Mouse (Mus musculus): ENCODE measurements around the gene Clec2d. TPM values are rescaled to one million over a fixed set of nuclear protein-coding genes. Genes with fewer than 3 reads are reported as not detected.

Clec2d gene
- total and polyA plus RNA-seq, 2 experiments: 141 to 532 TPM

- WGBS: 46% methylated on average over 3 of the region's 3 CpGs
Observed at GRCm38 (mm10) chr6:129228935-129229773, 48.7 kb downstream of the Clec2d start.

GRCm38 (mm10) chr6:129229774-129230578 lies 49.6 kb downstream of the Clec2d start:
- DNase-seq (ENCODE audit: extremely low read depth, low read depth, low spot score): peak; percentile 92
- H3K27ac ChIP-seq (replicated peaks; ENCODE audit: insufficient read depth, low read depth, low read length): peak overlapping the region; percentile 91
- no peaks in the 10 kb centered on the region for H3K27me3 ChIP-seq (ENCODE audit: control insufficient read depth, insufficient read depth, low read length)
- peaks cover 56% of the 10 kb centered on the region for H3K4me1 ChIP-seq (ENCODE audit: control insufficient read depth, insufficient read depth, low read length)
- peaks cover 34% of the 10 kb centered on the region for H3K36me3 ChIP-seq (ENCODE audit: control insufficient read depth, insufficient read depth, low read length)
- WGBS: 2% methylated on average over 3 of the region's 3 CpGs
- peaks cover 8% of the 10 kb centered on the region for H3K79me2 ChIP-seq (ENCODE audit: control insufficient read depth, insufficient read depth, low read length)
- H3K9ac ChIP-seq (ENCODE audit: low read depth, low read length): peak overlapping the region; percentile 70
- H3K4me3 ChIP-seq (ENCODE audit: insufficient read depth, low read depth, low read length): no peak overlapping the region
- TF ChIP-seq CTCF (IDR thresholded peaks at IDR 0.05; ENCODE audit: low read depth, low read length) (no peak), POLR2A (IDR thresholded peaks at IDR 0.05; ENCODE audit: extremely low read depth, insufficient read depth, low read length) (no peak)

More at GRCm38 (mm10) chr6:129228935-129229773, 48.7 kb downstream of the Clec2d start:
- Histone ChIP-seq H3K27me3 (ENCODE audit: control insufficient read depth, insufficient read depth, low read length) (no peaks in the 10 kb centered on the region), H3K27ac (replicated peaks; ENCODE audit: insufficient read depth, low read depth, low read length) (peak overlapping the region; percentile 91), H3K4me3 (ENCODE audit: insufficient read depth, low read depth, low read length) (no peak overlapping the region), H3K36me3 (ENCODE audit: control insufficient read depth, insufficient read depth, low read length) (peaks cover 37% of the 10 kb centered on the region), H3K4me1 (ENCODE audit: control insufficient read depth, insufficient read depth, low read length) (peaks cover 53% of the 10 kb centered on the region), H3K9ac (ENCODE audit: low read depth, low read length) (peak overlapping the region; percentile 70), H3K79me2 (ENCODE audit: control insufficient read depth, insufficient read depth, low read length) (peaks cover 2% of the 10 kb centered on the region)
- no peak for TF ChIP-seq POLR2A (IDR thresholded peaks at IDR 0.05; ENCODE audit: extremely low read depth, insufficient read depth, low read length)
- no peak for TF ChIP-seq CTCF (IDR thresholded peaks at IDR 0.05; ENCODE audit: low read depth, low read length)
- no peak for DNase-seq (ENCODE audit: extremely low read depth, low read depth, low spot score)

GRCm38 (mm10) chr6:129232005-129232841 lies 51.8 kb downstream of the Clec2d start:
- Histone ChIP-seq H3K27ac (replicated peaks; ENCODE audit: insufficient read depth, low read depth, low read length) (peak overlapping the region; percentile 95), H3K27me3 (ENCODE audit: control insufficient read depth, insufficient read depth, low read length) (no peaks in the 10 kb centered on the region), H3K79me2 (ENCODE audit: control insufficient read depth, insufficient read depth, low read length) (peaks cover 24% of the 10 kb centered on the region), H3K4me3 (ENCODE audit: insufficient read depth, low read depth, low read length) (no peak overlapping the region; the same call in 1 of the 2 replicates), H3K9ac (ENCODE audit: low read depth, low read length) (no peak overlapping the region; the same call in 1 of the 2 replicates), H3K36me3 (ENCODE audit: control insufficient read depth, insufficient read depth, low read length) (peaks cover 25% of the 10 kb centered on the region), H3K4me1 (ENCODE audit: control insufficient read depth, insufficient read depth, low read length) (peaks cover 59% of the 10 kb centered on the region)
- no peak for TF ChIP-seq CTCF (IDR thresholded peaks at IDR 0.05; ENCODE audit: low read depth, low read length)
- TF ChIP-seq POLR2A (IDR thresholded peaks at IDR 0.05; ENCODE audit: extremely low read depth, insufficient read depth, low read length): no peak
- 67% methylated on average over 5 of the region's 5 CpGs for WGBS
- DNase-seq (ENCODE audit: extremely low read depth, low read depth, low spot score): no peak

- H3K4me1 ChIP-seq (ENCODE audit: control insufficient read depth, insufficient read depth, low read length): peaks cover 54% of the 10 kb centered on the region
- peak; percentile 72 for DNase-seq (ENCODE audit: extremely low read depth, low read depth, low spot score)
Observed at GRCm38 (mm10) chr6:129232842-129233205, 52.4 kb downstream of the Clec2d start.

GRCm38 (mm10) chr6:129233366-129233954 lies 53.0 kb downstream of the Clec2d start:
- TF ChIP-seq POLR2A (IDR thresholded peaks at IDR 0.05; ENCODE audit: extremely low read depth, insufficient read depth, low read length): no peak
- no peak for TF ChIP-seq CTCF (IDR thresholded peaks at IDR 0.05; ENCODE audit: low read depth, low read length)
- WGBS: 62% methylated on average over 6 of the region's 6 CpGs
- no peak overlapping the region for H3K4me3 ChIP-seq (ENCODE audit: insufficient read depth, low read depth, low read length)
- H3K36me3 ChIP-seq (ENCODE audit: control insufficient read depth, insufficient read depth, low read length): peaks cover 22% of the 10 kb centered on the region
- H3K9ac ChIP-seq (ENCODE audit: low read depth, low read length): peak overlapping the region; percentile 72
- no peaks in the 10 kb centered on the region for H3K27me3 ChIP-seq (ENCODE audit: control insufficient read depth, insufficient read depth, low read length)
- H3K27ac ChIP-seq (replicated peaks; ENCODE audit: insufficient read depth, low read depth, low read length): peak overlapping the region; percentile 100
- no peak for DNase-seq (ENCODE audit: extremely low read depth, low read depth, low spot score)
- H3K4me1 ChIP-seq (ENCODE audit: control insufficient read depth, insufficient read depth, low read length): peaks cover 53% of the 10 kb centered on the region
- H3K79me2 ChIP-seq (ENCODE audit: control insufficient read depth, insufficient read depth, low read length): peaks cover 29% of the 10 kb centered on the region

More at GRCm38 (mm10) chr6:129232842-129233205, 52.4 kb downstream of the Clec2d start:
- WGBS: 12% methylated on average over 9 of the region's 9 CpGs
- no peak for TF ChIP-seq POLR2A (IDR thresholded peaks at IDR 0.05; ENCODE audit: extremely low read depth, insufficient read depth, low read length)
- TF ChIP-seq CTCF (IDR thresholded peaks at IDR 0.05; ENCODE audit: low read depth, low read length): no peak
- Histone ChIP-seq H3K36me3 (ENCODE audit: control insufficient read depth, insufficient read depth, low read length) (peaks cover 22% of the 10 kb centered on the region), H3K4me3 (ENCODE audit: insufficient read depth, low read depth, low read length) (no peak overlapping the region; the same call in 1 of the 2 replicates), H3K27ac (replicated peaks; ENCODE audit: insufficient read depth, low read depth, low read length) (peak overlapping the region; percentile 73), H3K79me2 (ENCODE audit: control insufficient read depth, insufficient read depth, low read length) (peaks cover 29% of the 10 kb centered on the region), H3K27me3 (ENCODE audit: control insufficient read depth, insufficient read depth, low read length) (no peaks in the 10 kb centered on the region), H3K9ac (ENCODE audit: low read depth, low read length) (peak overlapping the region; percentile 67)

Data from liver, adult 2 months (tissue).